Mouse (Mus musculus) naive thymus-derived CD4-positive, alpha-beta T cell, adult 2 months (primary cell): Measurements from ENCODE around the gene Mmel1.

ENCODE experiments used
- DNase-seq: peaks from one replicate; pipeline ENCODE4 v3.0.0-alpha.2; 2011; ENCODE audit warnings: low read depth

Gene Mmel1

GRCm38 (mm10) chr4:154869440-154869839 lies at the start of gene Mmel1:
Gene Mmel1 (plus strand): TSS chr4:154869585.
- no peak for DNase-seq

DNA sequence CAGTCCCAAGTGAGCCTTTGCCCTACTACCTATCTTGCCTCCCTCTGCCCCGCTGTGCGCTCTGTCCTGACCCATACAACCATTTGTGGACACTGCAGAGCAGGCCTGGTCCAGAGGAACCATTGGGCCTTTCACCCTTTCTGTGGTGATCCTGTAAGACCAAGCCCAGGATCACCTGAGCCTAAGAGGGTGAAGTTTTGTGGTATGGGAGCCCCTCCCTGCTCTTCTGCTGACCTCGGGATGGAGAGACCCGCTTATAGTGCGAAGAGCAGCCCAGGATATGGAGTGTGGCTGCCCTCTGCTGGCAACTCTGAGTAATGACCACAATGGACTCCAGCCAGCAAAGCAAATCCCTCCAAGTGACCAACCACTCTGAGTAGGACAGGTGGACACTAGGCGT lies 43.7 kb upstream of the Mmel1 start:
- peak; percentile 56 for DNase-seq

GRCm38 (mm10) chr4:154826224-154826623 lies 43.2 kb upstream of the Mmel1 start:
- DNase-seq, result no peak

- no peak for DNase-seq
Measured at GRCm38 (mm10) chr4:154827181-154827580, 42.2 kb upstream of the Mmel1 start.

DNA sequence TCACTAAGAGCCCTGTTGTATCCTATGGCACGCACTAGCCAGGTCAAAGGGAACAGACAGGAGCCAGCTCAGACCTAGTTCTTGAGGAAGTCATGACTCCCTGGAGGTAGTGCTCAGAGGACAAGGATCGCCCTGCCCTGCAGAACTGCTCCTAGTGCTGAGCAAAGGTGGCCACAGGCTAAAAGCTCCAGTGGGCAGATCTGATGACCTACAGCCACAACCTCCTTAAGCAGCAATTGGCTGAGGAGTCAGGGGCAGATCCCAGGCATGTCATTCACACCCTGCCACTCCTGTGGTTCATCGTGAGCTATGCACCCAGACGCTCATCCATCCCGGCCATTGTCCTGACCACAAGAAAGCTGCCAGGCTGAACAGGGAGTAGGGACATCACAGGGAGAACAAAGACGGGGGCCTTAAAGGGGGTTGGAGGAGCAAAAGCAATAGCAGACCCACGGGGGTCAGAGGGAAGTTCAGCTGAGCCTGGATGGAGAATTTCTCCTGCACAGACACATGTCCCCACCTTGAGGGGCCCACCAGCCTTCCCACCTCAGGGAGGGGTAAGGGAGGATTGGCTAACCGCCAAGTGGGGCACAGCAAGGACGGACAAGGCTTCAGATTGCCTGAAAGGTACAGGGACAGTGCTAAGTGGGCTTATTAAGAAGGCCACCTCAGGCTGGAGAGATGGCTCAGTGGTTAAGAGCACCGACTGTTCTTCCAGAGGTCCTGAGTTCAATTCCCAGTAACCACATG lies 41.3 kb upstream of the Mmel1 start:
- no peak for DNase-seq

DNA sequence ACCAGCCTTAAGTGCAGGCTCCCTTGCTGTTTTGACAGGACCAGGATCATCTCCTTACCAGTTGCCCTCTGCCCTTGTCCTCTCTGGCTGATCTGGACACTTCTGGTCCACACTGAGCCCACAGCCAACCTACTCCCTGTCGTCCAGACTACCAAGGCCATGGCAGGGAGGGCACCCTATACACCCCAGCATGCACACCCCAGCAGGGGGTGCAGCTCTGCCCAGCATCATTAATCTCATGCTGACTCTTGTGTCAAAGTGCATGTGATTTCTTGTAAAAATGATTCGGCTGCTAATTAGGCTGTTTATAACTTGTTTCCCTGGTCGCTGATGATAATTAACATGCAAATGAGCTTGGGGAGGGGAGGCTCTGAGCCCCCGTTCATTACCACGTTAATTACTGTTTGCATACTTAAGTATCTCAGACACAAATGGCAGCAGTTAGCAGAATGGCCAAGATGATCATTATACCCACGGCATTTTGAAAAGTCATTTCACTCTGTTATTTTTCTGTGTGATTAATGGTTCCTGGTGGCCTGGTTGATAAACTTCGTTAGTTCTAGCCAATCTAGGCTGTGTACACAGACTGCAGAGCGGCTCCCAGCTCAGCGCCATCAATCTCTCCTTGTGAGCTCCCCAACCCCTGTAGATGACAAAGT lies 37.3 kb upstream of the Mmel1 start:
- DNase-seq, result no peak

GRCm38 (mm10) chr4:154836183-154836915 lies 33.0 kb upstream of the Mmel1 start:
- DNase-seq, result no peak

GRCm38 (mm10) chr4:154837170-154837569 lies 32.2 kb upstream of the Mmel1 start, which contains the start of gene Ttc34:
Gene Ttc34 (plus strand): TSS chr4:154837459.
- peak; percentile 61 for DNase-seq

- no peak for DNase-seq
Measured at GRCm38 (mm10) chr4:154838741-154839140, 30.6 kb upstream of the Mmel1 start.

DNA sequence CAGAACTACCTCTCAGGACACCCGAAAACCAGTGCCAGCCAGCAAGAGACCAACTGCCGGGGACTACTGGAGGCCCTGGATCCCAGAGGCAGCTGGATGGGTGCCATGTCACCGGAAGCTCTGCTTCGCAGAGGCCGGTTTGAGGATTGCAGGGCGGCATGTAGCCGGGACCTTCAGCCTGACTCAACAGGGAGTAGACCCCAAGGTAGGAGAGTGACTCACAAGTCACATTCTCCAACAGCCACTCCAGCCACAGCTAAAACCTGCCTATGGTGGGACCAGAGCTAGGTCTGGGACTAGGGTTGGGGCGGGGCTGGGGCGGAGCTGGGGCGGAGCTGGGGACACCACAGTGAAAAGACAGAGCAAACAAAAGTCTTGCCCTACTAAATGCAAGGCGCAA lies 30.0 kb upstream of the Mmel1 start:
- no peak for DNase-seq

DNA sequence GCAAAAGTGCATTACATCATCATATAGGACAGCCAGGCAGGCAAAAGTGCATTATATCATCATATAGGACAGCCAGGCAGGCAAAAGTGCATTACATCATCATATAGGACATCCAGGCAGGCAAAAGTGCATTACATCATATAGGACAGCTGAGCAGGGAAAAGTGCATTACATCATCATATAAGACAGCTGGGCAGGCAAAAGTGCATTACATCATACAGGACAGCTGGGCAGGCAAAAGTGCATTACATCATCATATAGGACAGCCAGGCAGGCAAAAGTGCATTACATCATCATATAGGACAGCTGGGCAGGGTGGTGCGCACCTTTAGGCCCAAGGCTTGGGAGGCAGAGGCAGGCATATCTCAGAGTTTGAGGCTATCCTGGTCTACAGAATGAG lies 16.7 kb upstream of the Mmel1 start:
- DNase-seq, result no peak

- no peak for DNase-seq
Measured at GRCm38 (mm10) chr4:154853881-154854280, 15.5 kb upstream of the Mmel1 start.

DNA sequence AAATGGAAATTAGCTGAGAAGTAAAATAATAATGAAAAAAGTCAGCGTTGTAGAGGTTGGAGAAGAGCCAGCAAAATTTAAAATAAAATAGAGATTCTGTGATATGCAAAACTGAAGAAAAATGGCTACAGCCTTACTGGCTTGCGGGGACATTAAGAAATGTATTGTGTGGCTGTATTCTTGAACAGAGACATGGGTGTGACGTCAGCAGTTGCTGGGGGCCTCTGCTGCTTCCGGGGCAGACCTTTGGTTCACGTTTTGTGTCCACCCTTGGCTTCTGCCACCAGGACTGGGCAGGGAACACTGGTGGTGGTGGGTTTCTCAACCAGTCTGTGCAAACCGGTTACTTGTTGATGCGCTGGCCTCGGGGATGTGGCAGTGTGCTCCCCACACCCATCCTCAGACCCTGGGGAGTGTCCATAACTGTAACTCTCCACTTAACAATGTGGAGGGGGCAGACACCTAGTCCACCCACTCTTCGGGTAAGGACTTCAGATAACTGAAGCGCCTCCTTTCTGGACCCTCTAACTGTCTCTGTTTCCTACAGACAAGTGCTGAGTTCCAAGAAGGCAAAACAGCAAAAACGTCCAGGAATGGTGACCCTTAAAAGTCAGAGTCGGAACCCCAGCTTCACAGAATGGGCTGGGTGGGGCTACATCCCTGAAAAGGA lies 14.6 kb upstream of the Mmel1 start:
- DNase-seq, result peak; percentile 32

GRCm38 (mm10) chr4:154855721-154856479 lies 13.5 kb upstream of the Mmel1 start:
- DNase-seq, result peak; percentile 59

- DNase-seq, result no peak
Measured at GRCm38 (mm10) chr4:154856480-154856837, 12.9 kb upstream of the Mmel1 start.

GRCm38 (mm10) chr4:154856882-154857281 lies 12.5 kb upstream of the Mmel1 start:
- DNase-seq, result no peak

- DNase-seq, result no peak
Measured at GRCm38 (mm10) chr4:154857366-154858240, 11.8 kb upstream of the Mmel1 start.

DNA sequence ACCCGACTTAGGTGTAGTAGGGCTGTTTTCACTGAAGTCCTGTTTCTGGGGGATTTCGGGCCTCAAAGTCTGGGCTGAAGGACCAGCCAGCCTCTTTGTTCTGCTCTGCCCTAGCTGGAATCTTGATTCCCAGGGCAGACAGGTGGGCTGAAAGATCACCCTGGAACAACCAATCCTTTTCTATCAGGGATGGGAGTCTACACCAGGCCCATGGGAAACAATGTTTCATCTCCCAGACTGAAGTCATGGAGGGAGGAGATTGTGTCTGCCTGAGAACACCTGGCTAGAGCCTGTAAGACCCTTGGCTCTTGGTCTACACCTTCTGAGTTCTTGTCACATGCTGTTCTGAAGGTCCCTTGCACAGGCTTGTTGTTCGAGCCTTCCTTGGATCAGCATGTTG lies 10.8 kb upstream of the Mmel1 start:
- DNase-seq, result no peak

DNA sequence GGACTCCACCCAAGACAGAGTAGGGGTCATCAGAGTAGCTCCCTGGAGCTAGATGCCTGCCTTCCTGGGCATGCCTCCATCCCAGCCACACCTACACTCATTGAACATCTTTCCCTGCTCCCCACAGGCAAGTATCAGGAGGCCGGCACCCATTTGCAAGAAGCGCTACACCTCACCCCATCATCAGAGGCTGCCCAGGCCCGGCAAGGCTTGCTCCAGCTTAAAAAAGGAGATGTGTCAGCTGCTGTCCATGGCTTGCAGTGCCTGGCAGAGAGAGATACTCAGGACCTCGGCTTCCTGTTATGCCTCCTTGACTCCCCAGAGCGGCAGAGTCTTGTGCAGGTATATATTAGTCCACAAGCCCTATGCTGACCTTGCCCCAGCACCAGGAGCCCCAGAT lies 7.4 kb upstream of the Mmel1 start:
- DNase-seq, result no peak

GRCm38 (mm10) chr4:154863436-154863935 lies 5.9 kb upstream of the Mmel1 start:
- DNase-seq, result peak; percentile 25
